In genomic region chr12:92618519-92618918, GRCm38 (mm10) we compare ENCODE assay signal across 15 mouse cellular contexts.
DNase-seq lines count a peak whose midpoint lies in the region; ATAC-seq lines count a peak whose summit lies in the region.
"Had no signal": no experiment of that assay in that cellular context is flagged by ENCODE, and none has a peak within 500 bp of the region (broad histone marks: within the 10 kb centered on the region; RNA-seq: fewer than 3 reads in every experiment).

No protein-coding gene starts in this region.

- no peaks in the 10 kb centered on the region for H3K27me3 ChIP-seq in forebrain, embryonic 11.5 days (ENCODE audit: control insufficient read depth, insufficient read depth, low read length)
- H3K27me3 ChIP-seq in forebrain, embryonic 10.5 days (ENCODE audit: poor library complexity, severe bottlenecking) = no peaks in the 10 kb centered on the region
- no peaks in the 10 kb centered on the region for H3K27me3 ChIP-seq in lung, embryonic 16.5 days (ENCODE audit: control insufficient read depth, insufficient read depth, low read depth, low read length)
- H3K27me3 ChIP-seq in forebrain, embryonic 15.5 days = no peaks in the 10 kb centered on the region
- H3K27me3 ChIP-seq: liver, embryonic 12.5 days; megakaryocyte, embryonic 14.5 days; neural tube, embryonic 13.5 days had no signal

- H3K36me3 ChIP-seq in forebrain, embryonic 11.5 days (ENCODE audit: control insufficient read depth, insufficient read depth, low read length) = no peaks in the 10 kb centered on the region
- no peaks in the 10 kb centered on the region for H3K36me3 ChIP-seq in forebrain, embryonic 10.5 days (replicated peaks)
- H3K36me3 ChIP-seq in lung, embryonic 16.5 days (ENCODE audit: control insufficient read depth, insufficient read depth, low read length) = no peaks in the 10 kb centered on the region
- no peaks in the 10 kb centered on the region for H3K36me3 ChIP-seq in forebrain, embryonic 15.5 days
- H3K36me3 ChIP-seq: liver, embryonic 12.5 days; neural tube, embryonic 13.5 days had no signal

- H3K4me2 ChIP-seq in forebrain, embryonic 11.5 days (ENCODE audit: low read depth, low read length, severe bottlenecking) = no peak overlapping the region
- H3K4me2 ChIP-seq in lung, embryonic 16.5 days (ENCODE audit: low read depth, low read length) = no peak overlapping the region
- H3K4me2 ChIP-seq in forebrain, embryonic 15.5 days (replicated peaks) = no peak overlapping the region
- H3K4me2 ChIP-seq: liver, embryonic 12.5 days; neural tube, embryonic 13.5 days had no signal

- no peak overlapping the region for H3K4me3 ChIP-seq in forebrain, embryonic 11.5 days (ENCODE audit: low read depth, low read length)
- no peak overlapping the region for H3K4me3 ChIP-seq in forebrain, embryonic 10.5 days
- no peak overlapping the region for H3K4me3 ChIP-seq in lung, embryonic 16.5 days (ENCODE audit: low read length)
- H3K4me3 ChIP-seq in forebrain, embryonic 15.5 days = no peak overlapping the region
- H3K4me3 ChIP-seq: liver, embryonic 12.5 days; megakaryocyte, embryonic 14.5 days; neural tube, embryonic 13.5 days had no signal

- H3K9ac ChIP-seq in forebrain, embryonic 11.5 days (ENCODE audit: low read length) = no peak overlapping the region
- no peak overlapping the region for H3K9ac ChIP-seq in lung, embryonic 16.5 days (ENCODE audit: low read length)
- H3K9ac ChIP-seq in forebrain, embryonic 15.5 days (replicated peaks) = no peak overlapping the region
- H3K9ac ChIP-seq: liver, embryonic 12.5 days; neural tube, embryonic 13.5 days had no signal

- no peaks in the 10 kb centered on the region for H3K4me1 ChIP-seq in forebrain, embryonic 11.5 days (replicated peaks; ENCODE audit: control insufficient read depth, insufficient read depth, low read length)
- H3K4me1 ChIP-seq in forebrain, embryonic 10.5 days = 0 out of 2 replicates have a peak, but pooled peaks cover 4% of the 10 kb centered on the region
- H3K4me1 ChIP-seq in lung, embryonic 16.5 days (replicated peaks; ENCODE audit: control insufficient read depth, insufficient read depth, low read length) = no peaks in the 10 kb centered on the region
- H3K4me1 ChIP-seq in forebrain, embryonic 15.5 days = no peaks in the 10 kb centered on the region
- H3K4me1 ChIP-seq: liver, embryonic 12.5 days; neural tube, embryonic 13.5 days had no signal

- no peak for DNase-seq in forebrain, embryonic 11.5 days (ENCODE audit: low spot score)
- no peak for DNase-seq in forebrain, embryonic 10.5 days (ENCODE audit: extremely low spot score, low spot score)
- DNase-seq in lung, adult 18-20 months = no peak
- peak; percentile 32 for DNase-seq in R1 (ENCODE audit: low read depth, low spot score)
- DNase-seq: adrenal gland, postnatal 14 days; cerebellum, postnatal 36 days; heart, adult 11 months had no signal

- H3K9me3 ChIP-seq in forebrain, embryonic 11.5 days (ENCODE audit: control insufficient read depth, low read length) = no peaks in the 10 kb centered on the region
- H3K9me3 ChIP-seq in forebrain, embryonic 10.5 days = no peaks in the 10 kb centered on the region
- no peaks in the 10 kb centered on the region for H3K9me3 ChIP-seq in lung, embryonic 16.5 days (ENCODE audit: control insufficient read depth, low read length)
- no peaks in the 10 kb centered on the region for H3K9me3 ChIP-seq in forebrain, embryonic 15.5 days
- H3K9me3 ChIP-seq: liver, embryonic 12.5 days; neural tube, embryonic 13.5 days had no signal

- peak; percentile 85 for ATAC-seq in forebrain, embryonic 11.5 days (replicated peaks; ENCODE audit: low FRiP score)
- peak; percentile 68 for ATAC-seq in lung, embryonic 16.5 days (ENCODE audit: low read depth)
- ATAC-seq in forebrain, embryonic 15.5 days (replicated peaks) = peak; percentile 66
- no peak for ATAC-seq in granulocyte monocyte progenitor cell, adult 5-6 weeks (replicated peaks; ENCODE audit: poor library complexity, severe bottlenecking)
- ATAC-seq in megakaryocyte-erythroid progenitor cell, adult 5-6 weeks (replicated peaks; ENCODE audit: low FRiP score, low TSS enrichment, poor library complexity, severe bottlenecking) = no peak
- ATAC-seq: liver, embryonic 12.5 days had no signal

- WGBS in forebrain, embryonic 11.5 days = 46% methylated on average over 2 of the region's 2 CpGs
- 62% methylated on average over 2 of the region's 2 CpGs for WGBS in forebrain, embryonic 10.5 days
- WGBS in lung, embryonic 16.5 days = 29% methylated on average over 2 of the region's 2 CpGs
- 7% methylated on average over 2 of the region's 2 CpGs for WGBS in forebrain, embryonic 15.5 days

- no peak overlapping the region for H3K27ac ChIP-seq in forebrain, embryonic 11.5 days (ENCODE audit: low read depth, low read length)
- H3K27ac ChIP-seq in forebrain, embryonic 10.5 days = no peak overlapping the region
- 0 out of 2 replicates have a peak overlapping the region, but pooled peaks have one; percentile 8 for H3K27ac ChIP-seq in lung, embryonic 16.5 days (ENCODE audit: low read length)
- H3K27ac ChIP-seq in forebrain, embryonic 15.5 days (replicated peaks) = no peak overlapping the region
- H3K27ac ChIP-seq: liver, embryonic 12.5 days; neural tube, embryonic 13.5 days; stomach, postnatal 0 days had no signal

Comparison
In these comparisons a context has a peak if more than half of its experiments do, and no peak if none do; other contexts are left out.
1. ATAC-seq: peak in forebrain, embryonic 11.5 days (single experiment), lung, embryonic 16.5 days (single experiment) and forebrain, embryonic 15.5 days (single experiment); none in granulocyte monocyte progenitor cell, adult 5-6 weeks (single experiment) and megakaryocyte-erythroid progenitor cell, adult 5-6 weeks (single experiment).